Mouse (Mus musculus): ENCODE data around the gene Ifna9. TPM values are rescaled to one million over a fixed set of nuclear protein-coding genes. Genes with fewer than 3 reads are reported as not detected.
A peak's percentile ranks its signal among the peaks of the same experiment; 100 is the strongest.
"Not testable (repeated sequence)": the region's sequence is repeated elsewhere in the genome, so short reads cannot be mapped to it uniquely, and the experiment has no call there.

Gene Ifna9
- not detected in 2 replicates for total RNA-seq (2017)

GRCm38 (mm10) chr4:88592285-88592684 lies at the start of gene Ifna9:
Gene Ifna9 (minus strand): TSS chr4:88592385.
- ATAC-seq (ENCODE audit: extremely low read depth, insufficient number of reproducible peaks, low FRiP score, poor library complexity, severe bottlenecking) = no peak

- peak; percentile 100 for ATAC-seq (ENCODE audit: extremely low read depth, insufficient number of reproducible peaks, low FRiP score, poor library complexity, severe bottlenecking)
Measured at GRCm38 (mm10) chr4:88641077-88641831, 49.1 kb upstream of the Ifna9 start.

- no peak for ATAC-seq (ENCODE audit: extremely low read depth, insufficient number of reproducible peaks, low FRiP score, poor library complexity, severe bottlenecking)
Measured at GRCm38 (mm10) chr4:88640704-88641076, 48.5 kb upstream of the Ifna9 start.

GRCm38 (mm10) chr4:88634311-88634710 lies 42.1 kb upstream of the Ifna9 start, which contains the start of gene C87499:
Gene C87499 (minus strand): TSS chr4:88634411.
- ATAC-seq (ENCODE audit: extremely low read depth, insufficient number of reproducible peaks, low FRiP score, poor library complexity, severe bottlenecking) = no peak

- ATAC-seq (ENCODE audit: extremely low read depth, insufficient number of reproducible peaks, low FRiP score, poor library complexity, severe bottlenecking) = no peak
Measured at GRCm38 (mm10) chr4:88603276-88603675, 11.1 kb upstream of the Ifna9 start, which contains the start of gene Ifna12. Gene Ifna12 (minus strand): TSS chr4:88603376.

GRCm38 (mm10) chr4:88571698-88572097 lies 20.5 kb downstream of the Ifna9 start, which contains the start of gene Ifna14:
Gene Ifna14 (minus strand): TSS chr4:88571798.
- no peak for ATAC-seq (ENCODE audit: extremely low read depth, insufficient number of reproducible peaks, low FRiP score, poor library complexity, severe bottlenecking)

- no peak for ATAC-seq (ENCODE audit: extremely low read depth, insufficient number of reproducible peaks, low FRiP score, poor library complexity, severe bottlenecking)
Measured at GRCm38 (mm10) chr4:88561791-88562190, 30.4 kb downstream of the Ifna9 start.

- not testable (repeated sequence) for ATAC-seq (ENCODE audit: extremely low read depth, insufficient number of reproducible peaks, low FRiP score, poor library complexity, severe bottlenecking)
Measured at GRCm38 (mm10) chr4:88558145-88558544, 34.0 kb downstream of the Ifna9 start, which contains the start of gene Ifna15. Gene Ifna15 (minus strand): TSS chr4:88558245.

GRCm38 (mm10) chr4:88550161-88550945 lies 41.8 kb downstream of the Ifna9 start:
- ATAC-seq (ENCODE audit: extremely low read depth, insufficient number of reproducible peaks, low FRiP score, poor library complexity, severe bottlenecking) = peak; percentile 100

GRCm38 (mm10) chr4:88547986-88548385 lies 44.2 kb downstream of the Ifna9 start:
- ATAC-seq (ENCODE audit: extremely low read depth, insufficient number of reproducible peaks, low FRiP score, poor library complexity, severe bottlenecking) = no peak

- peak; percentile 99 for ATAC-seq (ENCODE audit: extremely low read depth, insufficient number of reproducible peaks, low FRiP score, poor library complexity, severe bottlenecking)
Measured at GRCm38 (mm10) chr4:88543649-88544234, 48.4 kb downstream of the Ifna9 start.

Other genes starting within 250 kb of the Ifna9 start
- 68.3 and 71.2 TPM in 2 replicates for gene Hacd4, start 153.5 kb downstream of the Ifna9 start, total RNA-seq (2017)
- gene Ifnb1, start 69.6 kb downstream of the Ifna9 start, total RNA-seq (2017) = not detected in 2 replicates
- gene Ifna15, start 34.1 kb downstream of the Ifna9 start, total RNA-seq (2017) = not detected in 2 replicates
- not detected in 2 replicates for gene Ifna14, start 20.6 kb downstream of the Ifna9 start, total RNA-seq (2017)
- not detected in 2 replicates for gene Ifna12, start 11.0 kb upstream of the Ifna9 start, total RNA-seq (2017)
- not detected in 2 replicates for gene C87499, start 42.0 kb upstream of the Ifna9 start, total RNA-seq (2017)
- gene Ifna13, start 52.1 kb upstream of the Ifna9 start, total RNA-seq (2017) = not detected in 2 replicates
- gene Ifna16, start 84.5 kb upstream of the Ifna9 start, total RNA-seq (2017) = not detected in 2 replicates
- gene Ifna2, start 91.5 kb upstream of the Ifna9 start, total RNA-seq (2017) = not detected in 2 replicates
- not detected in 2 replicates for gene Ifnab, start 99.0 kb upstream of the Ifna9 start, total RNA-seq (2017)
- 0.93 TPM in 1 of 2 replicates, not detected in the other for gene Gm26566, start 129.4 kb upstream of the Ifna9 start, total RNA-seq (2017)
- gene Klhl9, start 130.1 kb upstream of the Ifna9 start, total RNA-seq (2017) = 45.5 and 48.4 TPM in 2 replicates
- not detected in 2 replicates for gene Gm13271, start 162.5 kb upstream of the Ifna9 start, total RNA-seq (2017)
- gene Gm13283, start 167.7 kb upstream of the Ifna9 start, total RNA-seq (2017) = 0.35 TPM in 1 of 2 replicates, not detected in the other
- gene Gm13290, start 181.4 kb upstream of the Ifna9 start, total RNA-seq (2017) = not detected in 2 replicates
- gene Gm13289, start 184.5 kb upstream of the Ifna9 start, total RNA-seq (2017) = not detected in 2 replicates
- gene Gm13272, start 187.5 kb upstream of the Ifna9 start, total RNA-seq (2017) = not detected in 2 replicates
- gene Ifnz, start 189.7 kb upstream of the Ifna9 start, total RNA-seq (2017) = not detected in 2 replicates
- gene Gm13276, start 193.3 kb upstream of the Ifna9 start, total RNA-seq (2017) = not detected in 2 replicates
- gene Gm13277, start 196.2 kb upstream of the Ifna9 start, total RNA-seq (2017) = not detected in 2 replicates
- not detected in 2 replicates for gene Gm13278, start 199.2 kb upstream of the Ifna9 start, total RNA-seq (2017)
- gene Gm13275, start 202.1 kb upstream of the Ifna9 start, total RNA-seq (2017) = not detected in 2 replicates
- not detected in 2 replicates for gene Gm13279, start 205.0 kb upstream of the Ifna9 start, total RNA-seq (2017)
- gene Gm13285, start 207.3 kb upstream of the Ifna9 start, total RNA-seq (2017) = not detected in 2 replicates
- gene Gm13287, start 210.9 kb upstream of the Ifna9 start, total RNA-seq (2017) = not detected in 2 replicates
- not detected in 2 replicates for gene Gm13288, start 213.1 kb upstream of the Ifna9 start, total RNA-seq (2017)
- not detected in 2 replicates for gene Ifna7, start 223.8 kb upstream of the Ifna9 start, total RNA-seq (2017)
- not detected in 2 replicates for gene Ifna11, start 227.6 kb upstream of the Ifna9 start, total RNA-seq (2017)
- gene Ifna6, start 235.0 kb upstream of the Ifna9 start, total RNA-seq (2017) = not detected in 2 replicates
- not detected in 2 replicates for gene Ifna5, start 243.1 kb upstream of the Ifna9 start, total RNA-seq (2017)
- gene Ifna4, start 249.5 kb upstream of the Ifna9 start, total RNA-seq (2017) = not detected in 2 replicates